Mouse (Mus musculus) monocyte, adult 5-6 weeks (primary cell): Measurements from ENCODE around the gene Numbl. TPM values are rescaled to one million over a fixed set of nuclear protein-coding genes. Genes with fewer than 3 reads are reported as not detected.

ENCODE experiments used
- total RNA-seq: library from RNA; stranded (forward); fragments of 200-1000, 200-491, 200-594 nt; gene quantifications from 3 replicates; pipeline ENCODE4 v1.2.3, GENCODE M21; 2017

Numbl gene
- total RNA-seq, 1 experiment from 2014 or later, result 1.2 TPM

Other genes starting within 250 kb of the Numbl start
- gene Cyp2a12, start 229.4 kb upstream of the Numbl start, total RNA-seq, result not detected in 3 replicates
- gene Cyp2f2, start 138.5 kb upstream of the Numbl start, total RNA-seq, result not detected in 3 replicates
- gene Cyp2t4, start 104.7 kb upstream of the Numbl start, total RNA-seq, result not detected in 3 replicates
- 51.9 to 73.8 TPM (median 54.0 TPM) in 3 replicates for gene Egln2, start 91.6 kb upstream of the Numbl start, total RNA-seq
- 19.0 to 40.2 TPM (median 40.1 TPM) in 3 replicates for gene Rab4b, start 79.5 kb upstream of the Numbl start, total RNA-seq
- gene Gm21983, start 77.3 kb upstream of the Numbl start, total RNA-seq, result not detected in 3 replicates
- gene Mia, start 77.3 kb upstream of the Numbl start, total RNA-seq, result 2.7 TPM in 1 of 3 replicates, not detected in the others
- 0.53 to 4.7 TPM (median 1.0 TPM) in 3 replicates for gene BC024978, start 62.7 kb upstream of the Numbl start, total RNA-seq
- 29.2 to 37.2 TPM (median 29.4 TPM) in 3 replicates for gene Snrpa, start 62.2 kb upstream of the Numbl start, total RNA-seq
- 6.7 to 9.7 TPM (median 9.1 TPM) in 3 replicates for gene Itpkc, start 29.8 kb upstream of the Numbl start, total RNA-seq
- gene Coq8b, start 25.4 kb upstream of the Numbl start, total RNA-seq, result 7.0 to 22.6 TPM (median 19.4 TPM) in 3 replicates
- gene Ltbp4, start 79.3 kb downstream of the Numbl start, total RNA-seq, result 0.68 TPM in 1 of 3 replicates, not detected in the others
- 33.3 to 47.0 TPM (median 39.9 TPM) in 3 replicates for gene Shkbp1, start 97.6 kb downstream of the Numbl start, total RNA-seq
- gene Gm20479, start 99.0 kb downstream of the Numbl start, total RNA-seq, result not detected in 3 replicates
- not detected in 3 replicates for gene Sptbn4, start 189.3 kb downstream of the Numbl start, total RNA-seq
- 20.7 to 49.1 TPM (median 37.2 TPM) in 3 replicates for gene Blvrb, start 189.5 kb downstream of the Numbl start, total RNA-seq
- 14.3 to 26.8 TPM (median 14.9 TPM) in 3 replicates for gene Sertad3, start 215.3 kb downstream of the Numbl start, total RNA-seq
- gene Sertad1, start 228.5 kb downstream of the Numbl start, total RNA-seq, result 14.4 to 44.5 TPM (median 30.3 TPM) in 3 replicates
- gene Prx, start 240.9 kb downstream of the Numbl start, total RNA-seq, result 0.19 to 0.53 TPM (median 0.38 TPM) in 3 replicates